Mouse (Mus musculus): ENCODE results near the gene Nf2.

GRCm38 (mm10) chr11:4729603-4730002, 119.7 kb downstream of the Nf2 start:
- no peak for TF ChIP-seq CTCF (conservative IDR thresholded peaks at IDR 0.05; ENCODE audit: insufficient read depth, insufficient read length, low read depth, low read length)
- TF ChIP-seq POLR2A (IDR thresholded peaks at IDR 0.05; ENCODE audit: low read depth, low read length), result no peak
